Mouse (Mus musculus): ENCODE measurements at regions not wholly inside any gene's neighbourhood (a gene's known extent, or its start where the extent isn't known, plus 50 kb on each side); places are given as distances from the start of the nearest gene placed in this dataset.

DNA sequence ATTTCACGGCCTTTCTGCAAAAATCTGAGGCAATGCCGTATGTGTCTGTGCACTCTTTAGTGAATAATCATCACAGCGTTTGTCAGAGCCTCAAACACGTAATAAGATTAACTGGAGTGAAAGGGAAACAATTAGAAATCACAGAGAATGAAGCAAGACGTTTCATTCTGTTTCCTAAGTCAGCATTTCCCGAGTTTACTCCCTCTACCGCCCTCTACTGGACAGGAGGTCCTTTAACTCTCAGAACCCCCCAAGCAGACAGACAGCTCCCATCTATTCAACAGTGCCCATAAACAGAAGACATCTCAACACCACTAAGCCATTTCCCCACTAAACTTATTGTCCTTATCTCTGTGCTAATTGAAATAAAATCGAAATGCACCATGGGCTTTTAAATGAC lies 167.5 kb upstream of the Rnd3 start:
- no peak for DNase-seq

DNA sequence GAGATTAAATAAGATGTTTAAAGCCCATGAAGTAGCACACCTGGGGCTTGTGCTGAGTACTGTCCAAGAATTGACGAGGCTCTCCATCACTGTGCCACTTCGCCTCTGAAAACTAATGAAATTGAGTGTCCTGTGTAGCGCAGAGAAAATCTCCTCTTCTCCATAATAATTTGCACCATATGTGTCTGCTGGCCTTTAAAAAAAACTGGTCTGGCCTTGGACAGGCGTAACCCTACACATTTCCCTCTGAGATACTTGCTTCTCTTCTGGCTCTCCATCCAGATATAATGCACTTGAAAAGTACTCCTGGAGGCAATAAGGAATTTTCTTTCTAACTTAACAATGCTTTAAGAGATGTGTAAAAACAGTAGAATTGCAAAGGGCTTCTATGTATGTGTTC lies 164.5 kb upstream of the Rnd3 start:
- no peak for DNase-seq

DNA sequence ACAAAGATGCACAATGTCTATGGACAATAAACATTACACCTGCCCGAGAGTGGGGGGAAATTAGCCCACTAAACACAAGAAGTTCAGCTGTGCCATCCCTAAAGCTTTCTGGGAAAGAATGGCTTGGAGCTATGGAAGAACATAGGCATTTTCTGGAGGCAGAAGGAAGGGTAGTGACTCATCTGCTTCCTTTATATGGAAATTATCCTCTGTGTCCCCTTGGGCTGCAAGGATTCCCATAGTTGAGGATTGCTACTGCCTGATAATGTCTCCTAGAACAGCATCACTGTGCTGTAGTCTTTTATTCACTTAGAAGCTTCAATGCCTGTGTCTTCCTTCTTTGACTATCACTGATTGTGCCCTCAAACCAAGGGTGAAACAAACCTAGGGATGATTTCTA lies 157.3 kb upstream of the Rnd3 start:
- no peak for DNase-seq

- DNase-seq: no peak
Observed at GRCm38 (mm10) chr2:51305411-51305810, 156.5 kb upstream of the Rnd3 start.

DNA sequence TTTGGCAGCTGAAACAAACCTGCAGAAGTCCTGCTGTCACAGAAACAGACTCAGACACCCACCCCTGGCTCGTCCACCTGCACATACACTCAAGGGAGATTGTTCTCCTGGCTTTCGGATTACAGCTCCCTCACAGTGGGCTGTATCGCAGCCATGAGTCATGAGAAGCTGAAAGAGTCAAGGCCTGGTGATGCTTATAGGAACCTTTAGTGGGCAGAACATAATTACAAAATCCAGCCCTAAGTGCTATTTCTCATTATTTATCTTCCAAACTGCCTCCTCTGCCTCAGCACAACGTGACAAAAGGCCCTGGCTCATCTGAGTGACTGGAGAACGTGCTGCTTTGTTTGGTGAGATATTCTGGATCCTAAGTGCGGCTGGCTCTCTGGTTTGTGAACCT lies 155.8 kb upstream of the Rnd3 start:
- DNase-seq: no peak

DNA sequence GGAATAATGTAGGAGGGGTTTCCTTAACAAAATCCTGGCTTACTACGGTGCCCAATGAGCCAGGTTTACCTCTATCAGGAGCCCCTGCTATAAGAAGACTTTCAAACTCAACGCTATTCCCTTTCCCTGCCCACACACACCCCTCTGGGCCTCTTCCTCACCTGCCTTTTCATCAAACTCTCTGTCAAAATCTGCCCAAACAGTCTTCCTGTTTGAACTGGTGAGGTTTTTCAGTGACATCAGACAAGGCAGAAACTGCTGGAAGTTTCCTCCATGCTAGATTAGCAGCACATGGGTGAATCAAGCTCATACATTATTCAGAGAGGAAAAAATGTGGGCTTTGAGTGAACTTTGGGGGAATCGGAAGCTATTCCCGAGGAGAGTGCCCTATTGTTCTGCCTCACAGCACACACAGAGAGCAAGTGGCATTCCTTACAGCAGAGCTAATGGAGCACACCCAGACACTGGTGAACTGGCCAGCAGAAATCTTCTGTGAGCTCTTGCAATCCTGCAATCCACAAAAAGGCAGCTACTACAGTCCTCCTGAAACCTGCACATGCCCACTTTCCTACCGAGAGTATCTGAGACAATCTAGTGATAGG lies 141.8 kb upstream of the Rnd3 start:
- DNase-seq: no peak

DNA sequence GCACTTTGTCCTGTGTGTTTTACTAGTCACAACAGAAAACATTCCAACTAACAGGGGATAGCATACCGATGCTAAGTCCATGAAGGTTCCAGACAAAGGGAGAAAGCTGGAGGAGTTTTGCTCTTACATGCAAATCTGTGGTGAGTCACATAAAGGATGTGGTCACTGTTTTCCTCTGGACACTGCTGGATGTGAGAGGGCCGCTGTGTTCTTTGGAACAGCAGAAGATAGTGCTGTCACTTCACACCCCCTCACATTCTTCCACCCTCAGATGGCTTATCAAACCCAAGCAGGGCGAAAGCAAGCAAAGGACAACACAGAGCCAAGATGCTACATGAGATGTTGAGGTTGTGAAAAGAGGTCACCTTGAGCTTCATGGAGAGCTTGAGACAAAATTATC lies 139.8 kb upstream of the Rnd3 start:
- no peak for DNase-seq

DNA sequence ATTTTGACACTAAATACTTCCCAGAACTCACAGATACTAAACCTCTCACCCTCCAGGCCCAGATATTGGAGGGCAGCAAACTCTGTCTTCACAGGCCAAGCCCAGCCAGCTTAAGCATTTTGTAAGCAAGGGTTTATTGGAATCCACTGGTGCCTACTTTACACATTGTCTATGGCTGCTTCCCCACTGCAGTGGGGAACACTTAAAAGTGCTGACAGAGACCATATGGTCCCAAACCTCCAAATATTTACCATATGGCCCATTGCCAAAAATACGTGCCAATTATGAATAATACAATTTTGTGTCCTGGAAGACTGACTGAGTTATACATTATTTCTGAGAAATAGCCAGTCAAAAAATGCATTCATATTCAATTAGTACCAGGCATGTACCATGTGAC lies 136.7 kb upstream of the Rnd3 start:
- no peak for DNase-seq

- DNase-seq: no peak
Observed at GRCm38 (mm10) chr2:51284781-51285225, 135.9 kb upstream of the Rnd3 start.

DNA sequence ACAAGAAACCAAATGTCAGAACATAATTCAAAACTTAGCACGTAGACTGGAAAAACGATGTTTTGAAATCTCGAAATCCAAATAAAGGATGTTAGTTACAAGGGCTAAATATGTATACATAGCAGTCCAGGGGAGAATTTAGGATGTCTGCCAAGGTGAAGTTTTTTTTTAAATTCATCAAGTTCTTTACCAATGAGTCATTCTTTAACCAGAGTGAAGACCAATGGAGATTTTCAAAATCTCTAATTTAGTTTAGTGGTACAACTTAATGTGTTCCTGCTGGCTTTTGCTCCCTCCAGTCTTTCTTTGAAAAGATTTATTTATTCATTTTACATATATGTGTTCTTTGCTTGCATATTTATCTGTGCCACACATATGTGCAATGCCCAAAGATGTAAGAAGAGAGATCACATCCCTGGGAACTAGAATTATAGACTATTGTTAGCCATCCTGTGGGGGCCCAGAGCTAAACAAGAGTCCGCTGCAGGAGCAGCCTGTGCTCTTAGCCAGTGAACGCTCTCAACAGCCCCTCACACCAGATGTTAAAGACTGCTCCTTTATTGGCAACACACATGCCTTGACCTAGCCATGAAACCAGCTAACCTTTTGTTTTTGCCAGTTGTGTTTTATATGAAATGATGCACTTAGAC lies 130.6 kb upstream of the Rnd3 start:
- DNase-seq: no peak

- no peak for DNase-seq
Observed at GRCm38 (mm10) chr2:51278824-51279223, 129.9 kb upstream of the Rnd3 start.

DNA sequence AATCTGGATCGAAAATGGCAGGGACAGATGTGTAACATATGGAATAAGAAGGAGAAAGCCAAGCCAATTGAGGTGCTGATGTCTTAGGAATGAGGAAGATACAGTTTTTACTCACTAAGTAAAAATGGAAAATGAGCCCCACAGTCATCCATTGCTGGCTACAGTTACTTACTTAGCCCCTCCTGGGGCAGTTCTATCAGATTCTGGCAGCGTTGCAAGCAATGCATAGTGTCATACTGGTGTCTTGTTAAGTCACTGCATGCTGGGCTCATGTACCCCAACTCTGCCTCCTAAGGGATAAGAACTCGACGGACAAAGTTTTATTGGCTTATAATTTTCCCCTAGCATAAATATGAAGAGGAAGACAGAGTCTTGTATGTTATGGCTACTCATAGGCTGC lies 129.4 kb upstream of the Rnd3 start:
- DNase-seq: no peak

- no peak for DNase-seq
Observed at GRCm38 (mm10) chr2:51276591-51276990, 127.7 kb upstream of the Rnd3 start.

GRCm38 (mm10) chr2:51273300-51273699 lies 124.4 kb upstream of the Rnd3 start:
- DNase-seq: no peak

DNA sequence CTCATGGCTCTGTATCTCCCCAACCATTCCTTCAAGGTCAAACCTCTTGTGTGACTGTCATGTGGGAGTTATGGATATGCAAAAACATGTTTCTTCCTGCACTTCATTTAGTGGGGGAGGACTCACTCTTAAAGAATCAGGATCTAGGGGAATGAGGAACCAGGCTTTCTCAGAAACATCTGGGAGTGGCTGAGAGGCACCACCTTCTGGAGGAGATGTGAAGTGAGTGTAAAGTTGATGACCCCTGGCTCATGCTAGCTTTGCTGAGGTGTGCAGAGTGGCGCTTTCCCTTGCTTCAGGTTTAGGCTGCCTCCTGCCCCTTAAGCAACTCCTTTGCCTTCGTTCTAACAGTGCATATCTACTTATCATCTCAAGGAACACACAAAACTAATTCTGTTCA lies 119.6 kb upstream of the Rnd3 start:
- no peak for DNase-seq

- no peak for DNase-seq
Observed at GRCm38 (mm10) chr2:51267662-51268061, 118.8 kb upstream of the Rnd3 start.

DNA sequence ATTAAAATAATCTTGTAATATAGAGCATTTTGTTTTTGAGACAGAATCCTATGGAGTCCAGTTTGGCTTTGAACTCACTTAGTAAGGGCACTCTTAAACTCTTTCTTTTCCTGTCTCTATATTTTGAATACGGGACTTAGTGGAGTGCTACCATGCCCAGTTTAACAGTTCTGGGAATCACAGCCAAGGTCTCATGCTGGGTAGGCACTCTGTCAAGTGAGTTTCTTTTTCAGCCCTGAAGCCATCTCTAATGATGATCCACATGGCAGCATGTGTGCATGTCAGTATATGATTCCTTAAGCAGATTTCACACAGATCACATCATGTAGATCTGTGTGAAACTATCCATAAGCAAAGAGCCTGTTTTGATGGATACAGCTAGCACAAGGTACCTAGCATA lies 113.6 kb upstream of the Rnd3 start:
- DNase-seq: no peak

- DNase-seq: no peak
Observed at GRCm38 (mm10) chr2:51250798-51251197, 101.9 kb upstream of the Rnd3 start.

DNA sequence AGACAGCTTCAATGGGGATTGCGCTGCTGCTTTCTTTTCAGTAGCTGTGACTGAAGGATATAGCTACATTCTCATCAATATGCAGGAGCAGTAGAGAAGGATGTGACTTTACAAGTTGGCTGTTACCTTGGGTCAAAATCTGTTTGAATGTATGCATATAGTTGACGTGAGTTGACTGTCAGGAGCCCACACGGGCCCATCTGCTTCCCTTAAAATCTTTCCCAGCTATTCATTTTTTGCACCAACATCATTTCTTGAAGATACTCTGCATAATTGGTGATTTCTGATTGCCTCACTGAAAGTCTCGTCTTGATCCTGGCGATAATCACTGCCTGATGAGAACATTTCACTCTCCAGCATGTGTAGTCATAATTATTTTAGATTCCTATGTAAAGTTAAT lies 92.7 kb upstream of the Rnd3 start:
- DNase-seq: no peak

DNA sequence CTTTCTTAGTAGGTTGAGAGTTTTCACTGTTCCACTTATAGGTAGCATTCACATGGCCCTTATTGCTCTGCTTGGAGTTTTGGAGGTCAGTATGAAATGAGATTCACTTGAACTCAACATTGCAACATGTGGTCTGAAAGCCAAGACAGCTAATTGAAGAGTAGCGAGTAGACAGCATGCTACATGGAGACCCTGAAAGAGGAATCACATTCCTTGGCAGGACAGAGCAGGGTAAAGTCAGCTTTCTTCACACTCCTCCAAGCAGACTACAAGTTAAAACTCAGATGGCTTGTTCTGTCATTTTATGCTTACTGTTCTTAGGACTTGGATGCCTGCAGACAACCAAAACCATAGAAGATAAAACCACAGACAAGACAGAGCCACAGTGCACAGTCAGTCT lies 91.1 kb upstream of the Rnd3 start:
- no peak for DNase-seq

DNA sequence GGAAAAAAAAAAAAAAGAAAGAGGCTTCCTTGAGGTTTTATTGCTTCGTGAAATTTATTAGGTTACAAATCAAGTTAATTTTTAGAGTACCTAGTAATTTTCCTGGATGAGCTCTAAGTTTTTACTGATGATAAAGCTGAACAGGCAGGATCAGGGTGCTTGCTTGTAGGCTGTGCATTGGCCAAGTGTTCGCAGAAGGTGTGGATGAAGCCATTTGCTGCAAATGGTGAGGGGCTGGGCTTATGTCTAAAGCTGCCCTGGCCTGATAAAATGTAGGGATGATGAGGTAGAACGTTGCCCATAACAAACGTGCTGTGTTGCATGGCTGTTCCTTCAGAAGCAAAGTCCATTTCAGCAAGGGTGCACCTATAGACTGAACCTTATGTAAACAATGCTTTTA lies 90.1 kb upstream of the Rnd3 start:
- no peak for DNase-seq

GRCm38 (mm10) chr2:51238131-51238931 lies 89.4 kb upstream of the Rnd3 start:
- no peak for DNase-seq

- no peak for DNase-seq
Observed at GRCm38 (mm10) chr2:51237451-51237850, 88.5 kb upstream of the Rnd3 start.

- no peak for DNase-seq
Observed at GRCm38 (mm10) chr2:51236852-51237251, 87.9 kb upstream of the Rnd3 start.
